Mouse (Mus musculus) myocyte (in vitro differentiated cells): ENCODE measurements at regions not wholly inside any gene's neighbourhood (a gene's known extent, or its start where the extent isn't known, plus 50 kb on each side); places are given as distances from the start of the nearest gene placed in this dataset.

Experiments
- H3K27me3 ChIP-seq: one replicate; pipeline ENCODE4 v1.6.1; 2011; ENCODE audit not compliant: control insufficient read depth, insufficient read depth, insufficient read length
- H3K36me3 ChIP-seq: one replicate; pipeline ENCODE4 v1.6.1; 2011; ENCODE audit not compliant: control insufficient read depth, insufficient read depth
- H3K4me2 ChIP-seq: one replicate; pipeline ENCODE4 v1.6.1; 2011; ENCODE audit warnings: low read depth, control low read depth
- H3K4me3 ChIP-seq: one replicate; pipeline ENCODE4 v1.5.1; 2011; ENCODE audit warnings: mild to moderate bottlenecking, control low read depth, moderate library complexity
- H3K79me2 ChIP-seq: one replicate; pipeline ENCODE4 v1.6.1; 2011; ENCODE audit not compliant: control insufficient read depth, insufficient read depth
- H3ac ChIP-seq: one replicate; pipeline ENCODE4 v1.6.1; 2011; ENCODE audit not compliant: control insufficient read depth, insufficient read length
- CEBPB ChIP-seq: IDR thresholded peaks from 2 replicates; pipeline ENCODE4 v1.6.1; 2011; ENCODE audit warnings: mild to moderate bottlenecking, moderate library complexity; ENCODE audit not compliant: poor library complexity, insufficient read depth, severe bottlenecking
- E2F4 ChIP-seq: IDR thresholded peaks from one replicate; pipeline ENCODE4 v1.6.1; 2011; ENCODE audit warnings: mild to moderate bottlenecking, control low read depth, moderate library complexity; ENCODE audit not compliant: insufficient read depth
- MAX ChIP-seq: IDR thresholded peaks from one replicate; pipeline ENCODE4 v1.6.1; 2011; ENCODE audit warnings: low read depth, mild to moderate bottlenecking, control low read depth
- MYOD1 ChIP-seq, 3 experiments: IDR thresholded peaks; one replicate each; pipeline ENCODE4 v1.6.1; 2011; ENCODE audit warnings: control low read depth in 2 of 3, low read depth in 2 of 3, mild to moderate bottlenecking in 2 of 3, moderate library complexity in 1 of 3; ENCODE audit not compliant: insufficient read length in 2 of 3, control insufficient read depth in 1 of 3
- MYOG ChIP-seq, 3 experiments: IDR thresholded peaks; one replicate each; pipeline ENCODE4 v1.6.1; 2011; ENCODE audit warnings: control low read depth in 2 of 3, low read depth in 2 of 3, mild to moderate bottlenecking in 2 of 3; ENCODE audit not compliant: insufficient read length in 2 of 3, control insufficient read depth in 1 of 3, insufficient read depth in 1 of 3
- POLR2A ChIP-seq: IDR thresholded peaks from one replicate; pipeline ENCODE4 v1.6.1; 2011; ENCODE audit warnings: low read depth, mild to moderate bottlenecking, control low read depth, moderate library complexity; ENCODE audit not compliant: insufficient read length
- POLR2AphosphoS2 ChIP-seq: IDR thresholded peaks from one replicate; pipeline ENCODE4 v1.6.1; 2011; ENCODE audit warnings: low read depth, control low read depth; ENCODE audit not compliant: insufficient read length
- REST ChIP-seq: IDR thresholded peaks from one replicate; pipeline ENCODE4 v1.6.1; 2011; ENCODE audit warnings: mild to moderate bottlenecking, control low read depth, moderate library complexity; ENCODE audit not compliant: insufficient read depth, insufficient read length
- SRF ChIP-seq: IDR thresholded peaks from one replicate; pipeline ENCODE4 v1.6.1; 2011; ENCODE audit warnings: low read depth; ENCODE audit not compliant: control insufficient read depth, insufficient read length
- TCF12 ChIP-seq: IDR thresholded peaks from one replicate; pipeline ENCODE4 v1.6.1; 2011; ENCODE audit warnings: mild to moderate bottlenecking, control low read depth; ENCODE audit not compliant: poor library complexity, insufficient read depth, severe bottlenecking
- TCF3 ChIP-seq: IDR thresholded peaks from one replicate; pipeline ENCODE4 v1.6.1; 2011; ENCODE audit warnings: low read depth, control low read depth; ENCODE audit not compliant: insufficient read length
- USF1 ChIP-seq: IDR thresholded peaks from one replicate; pipeline ENCODE4 v1.6.1; 2011; ENCODE audit warnings: low read depth, mild to moderate bottlenecking, control low read depth, moderate library complexity

- Histone ChIP-seq H3ac (no peak overlapping the region), H3K4me2 (no peak overlapping the region)
- TF ChIP-seq POLR2AphosphoS2 (no peak), E2F4 (no peak), POLR2A (no peak)
These were observed 897.7 kb downstream of the Car8 start for GRCm38 (mm10) chr4:7341159-7341558.

GRCm38 (mm10) chr4:7314261-7314660 lies 924.6 kb downstream of the Car8 start:
- H3K4me3 ChIP-seq: no peak overlapping the region
- H3K79me2 ChIP-seq: no peaks in the 10 kb centered on the region
- H3K27me3 ChIP-seq: no peaks in the 10 kb centered on the region
- no peak for TF ChIP-seq POLR2AphosphoS2
- no peak for TF ChIP-seq MYOD1 (IDR thresholded peaks at IDR 0.05; ENCODE audit: control insufficient read depth in 1 of 3, insufficient read length in 2 of 3, low read depth in 2 of 3)
- TF ChIP-seq TCF3: no peak
- TF ChIP-seq TCF12: no peak
- no peak for TF ChIP-seq MYOG (IDR thresholded peaks at IDR 0.05; ENCODE audit: control insufficient read depth in 1 of 3, insufficient read depth in 1 of 3, insufficient read length in 2 of 3, low read depth in 2 of 3)
- no peak for TF ChIP-seq REST
- no peak for TF ChIP-seq E2F4
- no peak for TF ChIP-seq MAX
- no peak for TF ChIP-seq CEBPB
- TF ChIP-seq POLR2A: no peak
- no peak for TF ChIP-seq USF1
- TF ChIP-seq SRF: no peak
- no peak overlapping the region for H3K4me2 ChIP-seq
- no peak overlapping the region for H3ac ChIP-seq
- no peaks in the 10 kb centered on the region for H3K36me3 ChIP-seq

More at GRCm38 (mm10) chr4:7341159-7341558, 897.7 kb downstream of the Car8 start:
- no peaks in the 10 kb centered on the region for H3K36me3 ChIP-seq
- H3K27me3 ChIP-seq: no peaks in the 10 kb centered on the region
- H3K4me3 ChIP-seq: no peak overlapping the region
- H3K79me2 ChIP-seq: no peaks in the 10 kb centered on the region

GRCm38 (mm10) chr4:7313219-7313618 lies 925.6 kb downstream of the Car8 start:
- Histone ChIP-seq H3K27me3 (no peaks in the 10 kb centered on the region), H3K79me2 (no peaks in the 10 kb centered on the region), H3ac (no peak overlapping the region), H3K36me3 (no peaks in the 10 kb centered on the region), H3K4me2 (no peak overlapping the region), H3K4me3 (no peak overlapping the region)
- no peak for TF ChIP-seq SRF
- no peak for TF ChIP-seq MYOD1 (IDR thresholded peaks at IDR 0.05; ENCODE audit: control insufficient read depth in 1 of 3, insufficient read length in 2 of 3, low read depth in 2 of 3)
- no peak for TF ChIP-seq TCF12
- no peak for TF ChIP-seq E2F4
- TF ChIP-seq MYOG (IDR thresholded peaks at IDR 0.05; ENCODE audit: control insufficient read depth in 1 of 3, insufficient read depth in 1 of 3, insufficient read length in 2 of 3, low read depth in 2 of 3): no peak
- TF ChIP-seq USF1: no peak
- TF ChIP-seq POLR2A: no peak
- TF ChIP-seq CEBPB: no peak
- no peak for TF ChIP-seq REST
- no peak for TF ChIP-seq MAX
- no peak for TF ChIP-seq TCF3
- no peak for TF ChIP-seq POLR2AphosphoS2

- TF ChIP-seq MYOD1 (IDR thresholded peaks at IDR 0.05; ENCODE audit: control insufficient read depth in 1 of 3, insufficient read length in 2 of 3, low read depth in 2 of 3): no peak
- no peak for TF ChIP-seq E2F4
- no peak for TF ChIP-seq TCF3
- TF ChIP-seq MAX: no peak
- TF ChIP-seq USF1: no peak
- TF ChIP-seq POLR2AphosphoS2: no peak
- no peak for TF ChIP-seq TCF12
- TF ChIP-seq CEBPB: no peak
- no peak for TF ChIP-seq SRF
- TF ChIP-seq REST: no peak
- no peak for TF ChIP-seq POLR2A
- Histone ChIP-seq H3K27me3 (no peaks in the 10 kb centered on the region), H3ac (no peak overlapping the region), H3K79me2 (no peaks in the 10 kb centered on the region), H3K4me3 (no peak overlapping the region), H3K4me2 (no peak overlapping the region), H3K36me3 (no peaks in the 10 kb centered on the region)
These were observed 926.7 kb downstream of the Car8 start for GRCm38 (mm10) chr4:7312160-7312559.

- Histone ChIP-seq H3K79me2 (no peaks in the 10 kb centered on the region), H3K27me3 (no peaks in the 10 kb centered on the region), H3K4me2 (no peak overlapping the region), H3K4me3 (no peak overlapping the region), H3ac (no peak overlapping the region), H3K36me3 (no peaks in the 10 kb centered on the region)
- TF ChIP-seq MAX: no peak
- no peak for TF ChIP-seq REST
These were observed 969.8 kb downstream of the Car8 start for GRCm38 (mm10) chr4:7269047-7269446.
